Comparison of ENCODE assay signal across 8 mouse cellular contexts in genomic region chr5:74068714-74069321, GRCm38 (mm10). TPM values are rescaled to one million over a fixed set of nuclear protein-coding genes. Genes with fewer than 3 reads are reported as not detected.
DNase-seq lines count a peak whose midpoint lies in the region; ATAC-seq and TF ChIP-seq lines count a peak whose summit lies in the region.

No protein-coding gene starts in this region.

- ATAC-seq in hindbrain, embryonic 16.5 days = no peak; the same call in 1 of the 2 replicates

- no peak for TF ChIP-seq POLR2A in cerebellum, adult 2 months (IDR thresholded peaks at IDR 0.05; ENCODE audit: borderline replicate concordance, insufficient read depth, low read length)

- H3K4me3 ChIP-seq in cerebellum, adult 2 months (replicated peaks; ENCODE audit: insufficient read depth, low read depth, low read length) = peak overlapping the region; percentile 92
- H3K4me3 ChIP-seq in hindbrain, embryonic 16.5 days (ENCODE audit: low read length) = peak overlapping the region; percentile 72
- H3K4me3 ChIP-seq in megakaryocyte, embryonic 14.5 days (replicated peaks) = peak overlapping the region; percentile 98

- no peaks in the 10 kb centered on the region for H3K9me3 ChIP-seq in hindbrain, embryonic 16.5 days (ENCODE audit: control insufficient read depth, low read length)
- H3K9me3 ChIP-seq in megakaryocyte, embryonic 14.5 days = no peaks in the 10 kb centered on the region

- WGBS in cerebellum, adult 2 months = under 1% methylated on average over 18 of the region's 18 CpGs
- 1% methylated on average over 18 of the region's 18 CpGs for WGBS in hindbrain, embryonic 16.5 days

- H3K4me2 ChIP-seq in hindbrain, embryonic 16.5 days (ENCODE audit: low read length) = peak overlapping the region; percentile 91

- no peaks in the 10 kb centered on the region for H3K27me3 ChIP-seq in cerebellum, adult 2 months (ENCODE audit: control insufficient read depth, insufficient read depth, low read length)
- no peaks in the 10 kb centered on the region for H3K27me3 ChIP-seq in hindbrain, embryonic 16.5 days (replicated peaks; ENCODE audit: control insufficient read depth, insufficient read depth, low read length)
- H3K27me3 ChIP-seq in megakaryocyte, embryonic 14.5 days (replicated peaks) = no peaks in the 10 kb centered on the region

- H3K9ac ChIP-seq in hindbrain, embryonic 16.5 days (ENCODE audit: low read depth, low read length) = peak overlapping the region; percentile 96

- intact Hi-C loops in left cerebral cortex, postnatal 14 days (cut with DNase I) = loop anchor here (5.0 kb wide), 2 partner anchors 208 to 212 kb away; no protein-coding TSS in a partner anchor

- H3K4me1 ChIP-seq in cerebellum, adult 2 months (ENCODE audit: control insufficient read depth, insufficient read depth, low read length) = peaks cover 14% of the 10 kb centered on the region; the same call in 1 of the 2 replicates
- peaks cover 25% of the 10 kb centered on the region for H3K4me1 ChIP-seq in hindbrain, embryonic 16.5 days (ENCODE audit: control insufficient read depth, insufficient read depth, low read depth, low read length)
- peaks cover 67% of the 10 kb centered on the region for H3K4me1 ChIP-seq in megakaryocyte, embryonic 14.5 days

- H3K36me3 ChIP-seq in hindbrain, embryonic 16.5 days (ENCODE audit: control insufficient read depth, insufficient read depth, low read length) = no peaks in the 10 kb centered on the region
- peaks cover 5% of the 10 kb centered on the region for H3K36me3 ChIP-seq in megakaryocyte, embryonic 14.5 days (replicated peaks; ENCODE audit: low read length)

- H3K27ac ChIP-seq in cerebellum, adult 2 months (ENCODE audit: insufficient read depth, low read length) = peak overlapping the region; percentile 77
- peak overlapping the region; percentile 87 for H3K27ac ChIP-seq in hindbrain, embryonic 16.5 days (ENCODE audit: low read depth, low read length)

- peak; percentile 69 for DNase-seq in ovary, adult 18-20 months (ENCODE audit: low spot score)
- DNase-seq in ovary, postnatal 10 days (ENCODE audit: low spot score) = no peak
- DNase-seq in cerebellum, adult 2 months = peak in 1 of 2 experiments; percentile 80
- DNase-seq in frontal cortex, postnatal 25 days (ENCODE audit: low spot score in 2 of 2) = peak; percentile 41 to 48
- peak; percentile 34 to 45 for DNase-seq in left cerebral cortex, postnatal 14 days (ENCODE audit: low spot score in 2 of 2)
- DNase-seq in right cerebral cortex, postnatal 36 days (ENCODE audit: low spot score in 2 of 2) = peak; percentile 40 to 53

- no peak for TF ChIP-seq CTCF in cerebellum, adult 2 months (IDR thresholded peaks at IDR 0.05; ENCODE audit: borderline replicate concordance, insufficient read depth, low read depth, low read length)

RNA-seq across cellular contexts. Expression of gene Usp46, which starts 0.6 kb away (rescaled TPM):
- 61.4 and 66.2 TPM in 2 replicates for polyA plus RNA-seq in cerebellum, adult 2 months (2012; rRNA removed)
- polyA plus RNA-seq in hindbrain, embryonic 16.5 days (2015; fragmentation: Nextera tagmentation; extraction: Ambion mirVana) = 37.7 and 40.6 TPM in 2 replicates
- 100 to 1,000 TPM; 155 TPM for total RNA-seq in left cerebral cortex, postnatal 14 days (2021)
- polyA plus RNA-seq in megakaryocyte, embryonic 14.5 days (2012; ENCODE audit: insufficient read depth, low replicate concordance) = 0.36 and 1.5 TPM in 2 replicates

Comparison
In these comparisons a context has a peak if more than half of its experiments do, and no peak if none do; other contexts are left out.
1. RNA of gene Usp46, which starts 0.6 kb away (polyA plus RNA-seq): 61.4 to 66.2 TPM in cerebellum, adult 2 months and 37.7 to 40.6 TPM in hindbrain, embryonic 16.5 days; 0.36 to 1.5 TPM in megakaryocyte, embryonic 14.5 days; every median in the first group is over 10 times any median in the second.
2. Peak in every context shown above with its lines, with median percentiles within 50 percentile points of each other: H3K4me3 ChIP-seq.